ENCODE assay signal across 21 mouse cellular contexts in genomic region chr3:102842386-102842785, GRCm38 (mm10). TPM values are rescaled to one million over a fixed set of nuclear protein-coding genes. Genes with fewer than 3 reads are reported as not detected.
DNase-seq lines count a peak whose midpoint lies in the region; ATAC-seq and TF ChIP-seq lines count a peak whose summit lies in the region.
"Had no signal": no experiment of that assay in that cellular context is flagged by ENCODE, and none has a peak within 500 bp of the region (broad histone marks: within the 10 kb centered on the region; RNA-seq: fewer than 3 reads in every experiment).

No protein-coding gene starts in this region.

- H3K27ac ChIP-seq in heart, adult 2 months: no peak overlapping the region
- no peak overlapping the region for H3K27ac ChIP-seq in lung, embryonic 14.5 days (ENCODE audit: low read depth)
- H3K27ac ChIP-seq in MEL (ENCODE audit: control insufficient read depth, low read depth, low read length): no peak overlapping the region
- H3K27ac ChIP-seq: midbrain, embryonic 10.5 days had no signal

- H3K9me3 ChIP-seq in lung, embryonic 14.5 days (ENCODE audit: low read depth, low read length): no peaks in the 10 kb centered on the region
- H3K9me3 ChIP-seq in MEL (replicated peaks; ENCODE audit: insufficient read depth, low read length): no peaks in the 10 kb centered on the region
- H3K9me3 ChIP-seq: heart, embryonic 12.5 days; midbrain, embryonic 10.5 days had no signal

- no peaks in the 10 kb centered on the region for H3K27me3 ChIP-seq in heart, adult 2 months (ENCODE audit: control insufficient read depth, insufficient read depth, low read length)
- no peaks in the 10 kb centered on the region for H3K27me3 ChIP-seq in lung, embryonic 14.5 days (ENCODE audit: insufficient read depth, low read length)
- H3K27me3 ChIP-seq in MEL (ENCODE audit: control insufficient read depth in 1 of 2, insufficient read depth in 2 of 2, low read length in 2 of 2): no peaks in the 10 kb centered on the region
- H3K27me3 ChIP-seq: heart, embryonic 12.5 days had no signal

- peak; percentile 1 for TF ChIP-seq RAD21 in MEL (IDR thresholded peaks at IDR 0.05; ENCODE audit: low read depth, low read length)

- 31% methylated on average over 1 of the region's 1 CpGs for WGBS in heart, adult 2 months
- 33% methylated on average over 1 of the region's 1 CpGs for WGBS in lung, embryonic 14.5 days
- 37% methylated on average over 1 of the region's 1 CpGs for WGBS in lung, adult 2 months

- H3K9ac ChIP-seq in heart, adult 2 months (ENCODE audit: low read depth, low read length): no peak overlapping the region
- no peak overlapping the region for H3K9ac ChIP-seq in lung, embryonic 14.5 days
- H3K9ac ChIP-seq in MEL (ENCODE audit: control insufficient read depth, low read depth, low read length, poor library complexity, severe bottlenecking): no peak overlapping the region
- H3K9ac ChIP-seq: heart, embryonic 12.5 days had no signal

- no peaks in the 10 kb centered on the region for H3K36me3 ChIP-seq in heart, adult 2 months (ENCODE audit: control insufficient read depth, insufficient read depth, low read length)
- H3K36me3 ChIP-seq in lung, embryonic 14.5 days (ENCODE audit: insufficient read depth): no peaks in the 10 kb centered on the region
- H3K36me3 ChIP-seq in MEL (ENCODE audit: control insufficient read depth in 1 of 2, insufficient read depth in 2 of 2, low read length in 2 of 2): no peaks in the 10 kb centered on the region
- H3K36me3 ChIP-seq: heart, embryonic 12.5 days; midbrain, embryonic 10.5 days had no signal

- no peak for TF ChIP-seq EP300 in heart, adult 2 months (IDR thresholded peaks at IDR 0.05; ENCODE audit: insufficient read depth, low read depth, low read length)
- TF ChIP-seq EP300 in MEL (IDR thresholded peaks at IDR 0.05; ENCODE audit: low read depth in 1 of 2, low read length in 2 of 2): no peak

- ATAC-seq in lung, embryonic 14.5 days (ENCODE audit: insufficient read depth): no peak
- ATAC-seq: intestine, embryonic 16.5 days had no signal

- H3K79me2 ChIP-seq in heart, adult 2 months (replicated peaks; ENCODE audit: control insufficient read depth, insufficient read depth, low read length): no peaks in the 10 kb centered on the region
- no peaks in the 10 kb centered on the region for H3K79me2 ChIP-seq in MEL (ENCODE audit: control insufficient read depth, insufficient read depth, low read length, poor library complexity)

- DNase-seq in heart, adult 2 months: no peak
- no peak for DNase-seq in heart, adult 18-20 months
- DNase-seq in lung, embryonic 14.5 days: peak; percentile 13
- no peak for DNase-seq in lung, adult 2 months
- no peak for DNase-seq in MEL (ENCODE audit: low read depth, low spot score)
- peak; percentile 5 for DNase-seq in hindlimb bud, embryonic 11.5 days (ENCODE audit: extremely low spot score, low read depth, low spot score)
- DNase-seq in ovary, postnatal 36 days (ENCODE audit: low spot score): no peak
- DNase-seq: cerebellum, adult 2 months; gastrocnemius, postnatal 14 days; kidney, postnatal 10 days; lung, postnatal 36 days; thymus, postnatal 4 days had no signal

- H3K4me2 ChIP-seq in lung, embryonic 14.5 days: no peak overlapping the region
- H3K4me2 ChIP-seq: heart, embryonic 12.5 days had no signal

- peak; percentile 33 for TF ChIP-seq CTCF in heart, adult 2 months (IDR thresholded peaks at IDR 0.05)
- TF ChIP-seq CTCF in lung, embryonic 14.5 days (IDR thresholded peaks at IDR 0.05; ENCODE audit: low read depth): peak; percentile 34
- TF ChIP-seq CTCF in lung, adult 2 months (IDR thresholded peaks at IDR 0.05; ENCODE audit: insufficient read depth, low read length): no peak
- TF ChIP-seq CTCF in MEL (IDR thresholded peaks at IDR 0.05 in 2 of 3, conservative IDR thresholded peaks at IDR 0.05 in 1 of 3; ENCODE audit: control insufficient read depth in 1 of 3, insufficient read depth in 1 of 3, low read depth in 2 of 3, low read length in 3 of 3, poor library complexity in 1 of 3, severe bottlenecking in 1 of 3): no peak

- no peaks in the 10 kb centered on the region for H3K4me1 ChIP-seq in heart, adult 2 months (ENCODE audit: control insufficient read depth, insufficient read depth, low read length)
- H3K4me1 ChIP-seq in lung, embryonic 14.5 days (ENCODE audit: insufficient read depth): no peaks in the 10 kb centered on the region
- H3K4me1 ChIP-seq in lung, adult 2 months (ENCODE audit: control insufficient read depth, insufficient read depth, low read length): no peaks in the 10 kb centered on the region
- H3K4me1 ChIP-seq in MEL (ENCODE audit: control insufficient read depth in 1 of 2, insufficient read depth in 2 of 2, low read length in 2 of 2): no peaks in the 10 kb centered on the region
- H3K4me1 ChIP-seq: heart, embryonic 12.5 days; midbrain, embryonic 10.5 days had no signal

- H3K4me3 ChIP-seq in heart, adult 2 months: no peak overlapping the region
- no peak overlapping the region for H3K4me3 ChIP-seq in lung, embryonic 14.5 days (ENCODE audit: low read depth, low read length)
- no peak overlapping the region for H3K4me3 ChIP-seq in lung, adult 2 months (replicated peaks; ENCODE audit: extremely low read depth, low read depth, low read length)
- no peak overlapping the region for H3K4me3 ChIP-seq in MEL (ENCODE audit: control insufficient read depth in 1 of 2, insufficient read depth in 1 of 2, low read depth in 2 of 2, low read length in 2 of 2)
- H3K4me3 ChIP-seq: heart, embryonic 12.5 days; midbrain, embryonic 10.5 days had no signal

- intact Hi-C loops in heart, adult 2 months (cut with DNase I): no loop called here

- no peak for TF ChIP-seq POLR2A in heart, adult 2 months (IDR thresholded peaks at IDR 0.05; ENCODE audit: insufficient read depth, low read depth, low read length)
- TF ChIP-seq POLR2A in lung, adult 2 months (IDR thresholded peaks at IDR 0.05; ENCODE audit: borderline replicate concordance, extremely low read depth, low read depth, low read length): no peak
- TF ChIP-seq POLR2A in MEL (IDR thresholded peaks at IDR 0.05; ENCODE audit: control insufficient read depth in 1 of 2, insufficient read depth in 1 of 2, low read depth in 1 of 2, low read length in 2 of 2, poor library complexity in 1 of 2): no peak

TF ChIP-seq in MEL, 35 proteins besides CTCF, POLR2A, EP300 and RAD21:
- TF ChIP-seq MYC (IDR thresholded peaks at IDR 0.05; ENCODE audit: low read depth, low read length) (no peak), UBTF (IDR thresholded peaks at IDR 0.05; ENCODE audit: borderline replicate concordance, insufficient read depth, low read depth, low read length) (no peak), MYB (IDR thresholded peaks at IDR 0.05; ENCODE audit: low read depth, low read length) (no peak), SIN3A (IDR thresholded peaks at IDR 0.05; ENCODE audit: low read length) (no peak), USF1 (IDR thresholded peaks at IDR 0.05; ENCODE audit: low read depth, low read length) (no peak), ZNF384 (IDR thresholded peaks at IDR 0.05; ENCODE audit: low read depth, low read length) (no peak), GATA1 (IDR thresholded peaks at IDR 0.05; ENCODE audit: low read depth, low read length) (no peak), RCOR1 (IDR thresholded peaks at IDR 0.05; ENCODE audit: low read depth, low read length) (no peak), MEF2A (IDR thresholded peaks at IDR 0.05; ENCODE audit: extremely low read depth, insufficient replicate concordance, low read depth, low read length, poor library complexity, severe bottlenecking) (no peak), TCF12 (IDR thresholded peaks at IDR 0.05; ENCODE audit: low read depth, low read length) (no peak), TBP (IDR thresholded peaks at IDR 0.05; ENCODE audit: low read depth, low read length) (no peak), ELF1 (IDR thresholded peaks at IDR 0.05; ENCODE audit: low read depth, low read length) (no peak), ETS1 (IDR thresholded peaks at IDR 0.05; ENCODE audit: low read depth, low read length) (no peak), NRF1 (IDR thresholded peaks at IDR 0.05; ENCODE audit: insufficient read depth, low read depth, low read length, poor library complexity, severe bottlenecking) (no peak), SMC3 (IDR thresholded peaks at IDR 0.05; ENCODE audit: low read depth, low read length) (no peak), BHLHE40 (IDR thresholded peaks at IDR 0.05; ENCODE audit: borderline replicate concordance, low read depth, low read length) (no peak), MAX (IDR thresholded peaks at IDR 0.05; ENCODE audit: low read length) (no peak), TAL1 (IDR thresholded peaks at IDR 0.05; ENCODE audit: low read length) (no peak), USF2 (IDR thresholded peaks at IDR 0.05; ENCODE audit: borderline replicate concordance in 1 of 2, insufficient read depth in 1 of 2, low read depth in 1 of 2, low read length in 2 of 2) (no peak), ZKSCAN1 (IDR thresholded peaks at IDR 0.05; ENCODE audit: low read depth, low read length) (no peak)

RNA-seq across cellular contexts. Expression of gene Tshb, which starts 59.9 kb away (rescaled TPM):
- total RNA-seq in heart, adult 2 months (2021): not detected
- not detected in 2 replicates for polyA plus RNA-seq in heart, adult 2 months (2012; rRNA removed)
- total RNA-seq in heart, adult 18-20 months (2021): not detected
- 0.15 and 0.58 TPM in 2 replicates for polyA plus RNA-seq in lung, embryonic 14.5 days (2014; fragmentation: Nextera tagmentation; extraction: Ambion mirVana)
- polyA plus RNA-seq in lung, adult 2 months (2012; rRNA removed): 0.38 and 1.5 TPM in 2 replicates
- not detected in 2 replicates for total RNA-seq in MEL (2012; rRNA removed)
- not detected for polyA plus RNA-seq in MEL (2012; ENCODE audit: insufficient read depth in 1 of 2, insufficient read length in 2 of 2, low read depth in 1 of 2, low replicate concordance in 2 of 2, missing spikeins in 1 of 2)
- total RNA-seq: gastrocnemius, postnatal 14 days; hematopoietic stem cell, adult 5-6 weeks; layer of hippocampus, postnatal 10 days; left cerebral cortex, postnatal 36 days; liver, adult 2 months had no signal
- polyA plus RNA-seq: cortical plate, adult 2 months; liver, adult 2 months; spleen, adult 2 months had no signal

Comparison
In these comparisons a context has a peak if more than half of its experiments do, and no peak if none do; other contexts are left out.
1. DNase-seq: peak in lung, embryonic 14.5 days (single experiment) and hindlimb bud, embryonic 11.5 days (single experiment); none in heart, adult 2 months (0 of 2), heart, adult 18-20 months (0 of 2), lung, adult 2 months (single experiment), MEL (single experiment) and ovary, postnatal 36 days (single experiment).
2. CTCF ChIP-seq: peak in heart, adult 2 months (single experiment) and lung, embryonic 14.5 days (single experiment); none in lung, adult 2 months (single experiment) and MEL (0 of 3).